Mouse (Mus musculus): ENCODE data around the gene Gabrb3.

DNA sequence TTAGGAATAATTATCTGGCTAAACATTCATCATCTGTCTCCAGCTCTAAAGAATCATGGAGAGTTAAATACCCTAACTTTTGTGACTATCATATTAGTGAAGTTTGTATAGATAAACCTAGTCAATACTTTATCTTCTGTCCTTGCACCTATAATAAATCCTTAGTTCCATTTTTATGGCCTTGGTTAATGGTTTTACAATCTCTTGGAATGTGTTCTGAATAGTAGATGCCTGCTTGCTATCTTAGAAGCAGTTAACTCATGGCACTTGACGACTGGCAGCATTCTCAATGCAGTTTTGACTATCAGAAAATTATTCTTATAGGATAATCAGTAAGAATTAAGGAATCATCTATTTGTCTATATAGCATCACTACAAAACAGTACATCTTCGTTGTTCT, 368.0 kb downstream of the Gabrb3 start:
- TF ChIP-seq POLR2A (IDR thresholded peaks at IDR 0.05; ENCODE audit: low read depth, low read length) (no peak), CTCF (conservative IDR thresholded peaks at IDR 0.05; ENCODE audit: insufficient read depth, insufficient read length, low read depth, low read length) (no peak)

Measured in kidney, adult 2 months (tissue).